Comparison of ENCODE assay signal across 14 mouse cellular contexts in the genomic region with DNA sequence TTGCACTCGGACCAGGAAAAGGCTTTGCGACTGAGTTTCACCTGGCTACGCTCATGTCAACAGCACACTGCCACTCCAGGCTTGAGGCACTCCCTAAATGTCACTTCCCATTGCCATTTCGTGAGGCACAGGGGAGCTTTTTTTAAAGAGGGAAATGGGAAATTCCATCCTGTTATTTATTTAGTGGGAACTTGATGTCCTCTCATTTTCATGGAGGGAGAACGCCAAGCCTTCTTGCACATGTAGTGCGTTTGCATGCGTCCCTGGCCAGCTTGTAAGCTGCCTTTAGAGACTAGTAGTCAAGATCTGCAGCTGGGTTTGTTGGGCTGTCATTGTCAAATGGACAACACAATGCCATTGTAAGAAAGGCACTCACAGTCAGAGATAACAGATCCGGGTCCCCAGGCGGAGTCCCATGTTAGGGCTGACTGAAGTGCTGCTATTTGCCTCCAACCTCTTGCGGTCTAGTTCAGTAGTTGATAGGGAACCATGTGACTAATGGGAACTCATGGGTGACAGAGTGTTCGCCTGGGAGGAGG. TPM values are rescaled to one million over a fixed set of nuclear protein-coding genes. Genes with fewer than 3 reads are reported as not detected.
DNase-seq lines count a peak whose midpoint lies in the region; ATAC-seq and TF ChIP-seq lines count a peak whose summit lies in the region.
"Had no signal": no experiment of that assay in that cellular context is flagged by ENCODE, and none has a peak within 500 bp of the region (broad histone marks: within the 10 kb centered on the region; RNA-seq: fewer than 3 reads in every experiment).

No protein-coding gene starts in this region.

- H3K79me2 ChIP-seq in heart, adult 2 months (replicated peaks; ENCODE audit: control insufficient read depth, insufficient read depth, low read length): no peaks in the 10 kb centered on the region; the same call in none of the 2 replicates

- no peak for ATAC-seq in neural tube, embryonic 13.5 days (ENCODE audit: low read depth)
- ATAC-seq in limb, embryonic 14.5 days (ENCODE audit: low FRiP score, low read depth): no peak
- peak; percentile 77 for ATAC-seq in stomach, postnatal 0 days (ENCODE audit: low FRiP score, low TSS enrichment)
- ATAC-seq: forebrain, embryonic 14.5 days had no signal

- H3K4me1 ChIP-seq in heart, adult 2 months (ENCODE audit: control insufficient read depth, insufficient read depth, low read length): peaks cover 36% of the 10 kb centered on the region
- peaks cover 75% of the 10 kb centered on the region for H3K4me1 ChIP-seq in neural tube, embryonic 13.5 days (replicated peaks)
- peaks cover 34% of the 10 kb centered on the region for H3K4me1 ChIP-seq in limb, embryonic 14.5 days (ENCODE audit: control insufficient read depth, insufficient read depth, low read length)
- H3K4me1 ChIP-seq in stomach, postnatal 0 days (replicated peaks; ENCODE audit: control insufficient read depth, insufficient read depth): peaks cover 16% of the 10 kb centered on the region; the same call in 1 of the 2 replicates

- peak overlapping the region; percentile 72 for H3K27ac ChIP-seq in heart, adult 2 months
- H3K27ac ChIP-seq in neural tube, embryonic 13.5 days (replicated peaks): peak overlapping the region; percentile 38; the same call in 1 of the 2 replicates
- no peak overlapping the region for H3K27ac ChIP-seq in limb, embryonic 14.5 days (replicated peaks; ENCODE audit: low read depth, low read length)
- H3K27ac ChIP-seq in stomach, postnatal 0 days (replicated peaks): no peak overlapping the region; the same call in 1 of the 2 replicates
- H3K27ac ChIP-seq: embryonic facial prominence, embryonic 13.5 days; hindbrain, embryonic 15.5 days had no signal

- no peaks in the 10 kb centered on the region for H3K27me3 ChIP-seq in heart, adult 2 months (ENCODE audit: control insufficient read depth, insufficient read depth, low read length)
- no peaks in the 10 kb centered on the region for H3K27me3 ChIP-seq in neural tube, embryonic 13.5 days
- H3K27me3 ChIP-seq in limb, embryonic 14.5 days (ENCODE audit: control insufficient read depth, insufficient read depth, low read length): no peaks in the 10 kb centered on the region
- no peaks in the 10 kb centered on the region for H3K27me3 ChIP-seq in stomach, postnatal 0 days (ENCODE audit: control insufficient read depth, insufficient read depth, low read length)
- H3K27me3 ChIP-seq: embryonic facial prominence, embryonic 13.5 days; hindbrain, embryonic 15.5 days had no signal

- no peak overlapping the region for H3K9ac ChIP-seq in heart, adult 2 months (ENCODE audit: low read depth, low read length)
- no peak overlapping the region for H3K9ac ChIP-seq in neural tube, embryonic 13.5 days
- H3K9ac ChIP-seq in limb, embryonic 14.5 days (ENCODE audit: low read depth, low read length, severe bottlenecking): no peak overlapping the region
- no peak overlapping the region for H3K9ac ChIP-seq in stomach, postnatal 0 days (ENCODE audit: low read length)
- H3K9ac ChIP-seq: embryonic facial prominence, embryonic 13.5 days; hindbrain, embryonic 15.5 days had no signal

- intact Hi-C loops in heart, adult 2 months (cut with DNase I): loop anchor here (1.0 to 10.0 kb wide), 3 partner anchors 9 to 1185 kb away; partner anchors contain the start of gene Cnn3

- no peak overlapping the region for H3K4me3 ChIP-seq in heart, adult 2 months
- H3K4me3 ChIP-seq in neural tube, embryonic 13.5 days: no peak overlapping the region
- H3K4me3 ChIP-seq in limb, embryonic 14.5 days (replicated peaks; ENCODE audit: low read length): no peak overlapping the region
- H3K4me3 ChIP-seq in stomach, postnatal 0 days (ENCODE audit: low read depth, low read length): no peak overlapping the region
- H3K4me3 ChIP-seq: embryonic facial prominence, embryonic 13.5 days; hindbrain, embryonic 15.5 days had no signal

- DNase-seq in heart, adult 2 months: no peak
- no peak for DNase-seq in heart, postnatal 4 days
- DNase-seq in neural tube, embryonic 10.5 days (ENCODE audit: extremely low spot score, low spot score): no peak
- no peak for DNase-seq in limb, embryonic 14.5 days (ENCODE audit: low spot score)
- peak; percentile 56 for DNase-seq in stomach, postnatal 0 days (ENCODE audit: low spot score)
- no peak for DNase-seq in left cerebral cortex, adult 18-20 months (ENCODE audit: low spot score in 2 of 2)
- DNase-seq in thymus, postnatal 10 days (ENCODE audit: low spot score in 2 of 2): no peak
- DNase-seq: cerebellum, postnatal 10 days; gastrocnemius, postnatal 10 days; thymus, adult 2 months had no signal

- H3K36me3 ChIP-seq in heart, adult 2 months (ENCODE audit: control insufficient read depth, insufficient read depth, low read length): peaks cover 12% of the 10 kb centered on the region; the same call in 1 of the 2 replicates
- peaks cover 28% of the 10 kb centered on the region for H3K36me3 ChIP-seq in neural tube, embryonic 13.5 days
- H3K36me3 ChIP-seq in limb, embryonic 14.5 days (ENCODE audit: control insufficient read depth, insufficient read depth, low read length): peaks cover 26% of the 10 kb centered on the region
- H3K36me3 ChIP-seq in stomach, postnatal 0 days (ENCODE audit: control insufficient read depth, insufficient read depth, low read length): no peaks in the 10 kb centered on the region

- H3K9me3 ChIP-seq in neural tube, embryonic 13.5 days: no peaks in the 10 kb centered on the region
- H3K9me3 ChIP-seq in limb, embryonic 14.5 days (ENCODE audit: control insufficient read depth, low read length): no peaks in the 10 kb centered on the region
- no peaks in the 10 kb centered on the region for H3K9me3 ChIP-seq in stomach, postnatal 0 days (ENCODE audit: control insufficient read depth, low read length)
- H3K9me3 ChIP-seq: hindbrain, embryonic 15.5 days had no signal

- H3K4me2 ChIP-seq in neural tube, embryonic 13.5 days: no peak overlapping the region
- H3K4me2 ChIP-seq in limb, embryonic 14.5 days (replicated peaks; ENCODE audit: low read depth, low read length, severe bottlenecking): 0 out of 2 replicates have a peak overlapping the region, but pooled peaks have one; percentile 10
- no peak overlapping the region for H3K4me2 ChIP-seq in stomach, postnatal 0 days (replicated peaks; ENCODE audit: low read depth)
- H3K4me2 ChIP-seq: embryonic facial prominence, embryonic 13.5 days; hindbrain, embryonic 15.5 days had no signal

- TF ChIP-seq POLR2A in heart, adult 2 months (IDR thresholded peaks at IDR 0.05; ENCODE audit: insufficient read depth, low read depth, low read length): peak; percentile 36; the same call in 1 of the 2 replicates
- TF ChIP-seq POLR2A in limb, embryonic 14.5 days (IDR thresholded peaks at IDR 0.05; ENCODE audit: borderline replicate concordance, extremely low read depth, insufficient read depth, insufficient read length): no peak

- no peak for TF ChIP-seq CTCF in heart, adult 2 months (IDR thresholded peaks at IDR 0.05)
- no peak for TF ChIP-seq CTCF in stomach, postnatal 0 days (IDR thresholded peaks at IDR 0.05; ENCODE audit: low read depth)

- 16% methylated on average over 11 of the region's 11 CpGs for WGBS in heart, adult 2 months
- 77% methylated on average over 11 of the region's 11 CpGs for WGBS in neural tube, embryonic 13.5 days
- WGBS in limb, embryonic 14.5 days: 70% methylated on average over 11 of the region's 11 CpGs
- WGBS in stomach, postnatal 0 days: 51% methylated on average over 11 of the region's 11 CpGs

- TF ChIP-seq EP300 in heart, adult 2 months (IDR thresholded peaks at IDR 0.05; ENCODE audit: insufficient read depth, low read depth, low read length): no peak
- TF ChIP-seq EP300 in stomach, postnatal 0 days (optimal IDR thresholded peaks at IDR 0.05): no peak

RNA-seq across cellular contexts. Expression of gene Cnn3, which starts 13.4 kb away (rescaled TPM):
- total RNA-seq in heart, adult 2 months (2021): 10 to 100 TPM; 37.8 to 40.2 TPM
- polyA plus RNA-seq in heart, adult 2 months (2012; rRNA removed): 45.4 and 75.7 TPM in 2 replicates
- 100 to 1,000 TPM; 162 to 167 TPM for total RNA-seq in heart, postnatal 4 days (2021)
- 643 and 747 TPM in 2 replicates for polyA plus RNA-seq in neural tube, embryonic 13.5 days (2015; fragmentation: Nextera tagmentation; extraction: Ambion mirVana)
- 674 and 696 TPM in 2 replicates for polyA plus RNA-seq in limb, embryonic 14.5 days (2012; rRNA removed)
- 746 and 782 TPM in 2 replicates for polyA plus RNA-seq in limb, embryonic 14.5 days (2014; fragmentation: Nextera tagmentation; extraction: Ambion mirVana)
- 280 and 301 TPM in 2 replicates for polyA plus RNA-seq in stomach, postnatal 0 days (2015; fragmentation: Nextera tagmentation; extraction: Ambion mirVana)
- 10 to 100 TPM; 59.8 to 68.9 TPM for total RNA-seq in left cerebral cortex, adult 18-20 months (2021)

Comparison
In these comparisons a context has a peak if more than half of its experiments do, and no peak if none do; other contexts are left out.
1. H3K27ac ChIP-seq: peak in heart, adult 2 months (single experiment) and neural tube, embryonic 13.5 days (single experiment); none in limb, embryonic 14.5 days (single experiment) and stomach, postnatal 0 days (single experiment).